Mouse (Mus musculus) left cerebral cortex, adult 11 months (tissue): ENCODE measurements at regions not wholly inside any gene's neighbourhood (a gene's known extent, or its start where the extent isn't known, plus 50 kb on each side); places are given as distances from the start of the nearest gene placed in this dataset.

Experiments used
- DNase-seq: peaks from one replicate; pipeline ENCODE4 v3.0.0; 2022; ENCODE audit warnings: low spot score

- no peak for DNase-seq
These were observed 272.2 kb downstream of the Sec61b start for GRCm38 (mm10) chr4:47746498-47747190.

DNA sequence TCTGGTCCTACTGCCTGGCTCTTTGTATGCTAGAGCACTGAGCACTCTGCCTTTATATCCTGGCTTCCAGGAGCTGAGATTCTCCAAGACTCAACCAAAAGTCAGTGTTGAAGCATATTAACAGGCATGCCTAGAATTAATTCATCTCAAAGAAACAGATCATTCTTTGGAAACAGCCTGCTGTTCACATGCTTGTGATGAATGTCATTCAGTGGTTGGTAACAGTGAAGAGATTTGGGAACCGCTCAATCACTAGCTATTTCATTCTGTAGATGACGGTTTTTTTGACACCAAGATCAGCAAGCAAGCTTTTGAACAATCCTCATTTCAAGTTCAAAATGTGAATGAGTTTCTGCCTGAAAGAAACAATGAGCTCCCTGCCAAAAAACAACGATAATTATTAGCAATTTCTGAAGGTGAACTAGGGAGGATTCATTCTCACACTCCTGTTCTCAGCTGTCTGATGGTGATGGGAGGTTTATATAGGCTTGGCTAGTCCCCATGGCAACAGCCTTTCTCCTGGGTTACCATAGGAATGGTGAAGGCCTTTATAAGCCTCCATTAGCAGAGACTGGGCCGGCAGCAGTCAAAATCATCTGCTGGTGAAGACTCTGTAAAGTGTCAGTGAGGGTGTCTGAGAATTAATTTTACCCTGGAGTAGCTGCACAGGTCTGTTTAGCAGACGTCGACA is 272.6 kb upstream of the Nr4a3 start:
- DNase-seq: no peak

- no peak for DNase-seq
These were observed 270.3 kb upstream of the Nr4a3 start for GRCm38 (mm10) chr4:47774664-47775063.

- DNase-seq: no peak
These were observed 263.9 kb upstream of the Nr4a3 start for GRCm38 (mm10) chr4:47781039-47781438.

GRCm38 (mm10) chr4:47796977-47797376 is 248.0 kb upstream of the Nr4a3 start:
- no peak for DNase-seq

DNA sequence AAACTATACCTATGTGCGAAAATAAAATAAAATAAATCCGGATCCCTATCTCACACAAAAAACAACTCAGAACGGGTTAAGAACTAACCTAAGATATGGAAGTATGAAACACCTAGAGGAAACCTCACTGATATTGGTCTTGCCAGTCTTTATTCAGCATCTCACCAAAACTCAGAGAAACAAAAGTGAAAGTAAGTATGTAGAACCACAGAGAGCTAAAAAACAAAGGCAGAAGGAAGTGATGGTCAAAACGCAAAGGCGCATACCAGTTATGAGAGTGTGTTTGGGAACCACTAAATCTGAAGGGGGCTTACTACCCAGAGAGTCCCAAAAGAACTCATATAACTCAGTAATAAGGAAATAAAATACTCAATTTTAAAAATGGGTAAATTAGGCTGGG is 245.8 kb upstream of the Nr4a3 start:
- DNase-seq: no peak

DNA sequence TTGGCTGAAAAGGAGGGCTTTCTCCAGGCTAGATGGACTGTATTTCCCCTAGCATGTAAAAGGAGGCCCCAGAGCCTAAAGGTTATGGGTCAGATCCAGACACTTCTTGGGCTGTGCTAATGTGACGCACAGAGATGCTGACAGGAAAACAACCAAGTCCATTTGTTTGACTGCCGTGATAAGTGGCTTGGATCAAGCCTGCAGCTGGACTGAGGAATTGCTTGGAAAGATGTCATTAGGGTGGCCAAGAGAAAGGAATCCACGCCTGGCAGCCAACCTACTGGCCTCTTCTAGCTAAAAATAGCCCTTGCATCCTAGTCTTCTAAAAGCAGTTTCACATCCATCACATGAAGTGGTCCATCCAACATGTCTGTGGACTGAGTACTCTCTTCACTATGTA is 241.8 kb upstream of the Nr4a3 start:
- no peak for DNase-seq

DNA sequence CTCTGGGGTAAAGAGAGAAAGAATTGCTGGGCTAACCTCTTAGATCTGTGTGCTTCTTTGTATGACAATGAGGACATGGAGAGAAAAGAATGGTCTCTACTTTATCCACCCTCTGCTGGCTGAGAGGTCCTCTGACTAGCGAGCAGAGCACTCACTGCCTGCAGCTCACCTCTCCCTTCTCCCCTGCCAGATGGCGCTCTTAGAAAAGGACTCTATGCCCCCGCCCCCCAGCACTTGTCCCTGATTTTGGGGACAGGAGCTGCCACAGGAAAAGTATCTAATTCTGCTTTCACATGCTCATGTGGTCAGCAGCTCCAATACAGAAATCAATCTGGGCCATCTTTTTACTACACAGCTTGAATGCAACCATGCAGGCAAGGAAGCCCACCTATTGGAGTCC is 237.1 kb upstream of the Nr4a3 start:
- DNase-seq: no peak

DNA sequence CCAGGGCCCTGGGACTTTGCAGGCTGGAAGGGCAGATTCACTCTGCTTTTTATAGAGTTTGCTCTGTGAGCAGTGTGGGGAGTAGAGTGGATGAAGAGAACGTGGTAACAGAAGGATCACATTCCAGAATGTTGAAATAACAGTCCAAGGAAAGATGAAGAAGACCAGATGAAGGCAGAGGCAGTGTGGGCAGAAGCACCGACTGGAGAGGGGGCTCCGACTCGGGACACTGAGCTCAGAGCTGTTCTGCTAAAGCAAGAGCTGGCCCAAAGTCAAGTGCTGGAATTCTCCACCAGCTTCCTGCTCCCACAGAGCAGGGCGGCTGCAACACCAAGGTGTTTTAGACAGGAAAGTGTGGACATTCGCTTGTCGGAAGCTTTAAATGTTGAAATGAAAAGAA is 230.9 kb upstream of the Nr4a3 start:
- DNase-seq: no peak

- DNase-seq: peak; percentile 30
These were observed 226.4 kb upstream of the Nr4a3 start for GRCm38 (mm10) chr4:47818371-47819159.

DNA sequence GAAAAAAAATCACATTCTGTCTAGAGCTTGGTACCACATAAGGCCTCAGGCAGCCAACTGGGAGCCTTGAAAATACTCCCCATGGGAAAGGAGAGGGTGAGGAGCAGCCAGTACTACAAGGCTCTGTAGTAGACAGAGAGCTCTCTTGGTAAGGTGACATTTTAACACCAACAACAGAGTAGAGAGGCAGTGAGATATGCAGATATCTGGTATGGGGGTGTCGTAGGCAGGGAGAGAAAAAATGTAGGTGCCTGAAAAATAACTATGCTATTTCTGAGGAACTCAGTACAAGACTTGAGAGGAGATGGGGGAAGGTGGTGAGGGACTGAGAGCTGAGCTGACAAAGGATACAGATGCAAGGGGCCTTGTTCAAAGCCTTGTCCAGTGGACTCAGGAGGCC is 224.4 kb upstream of the Nr4a3 start:
- peak; percentile 28 for DNase-seq

- no peak for DNase-seq
These were observed 221.7 kb upstream of the Nr4a3 start for GRCm38 (mm10) chr4:47823299-47823698.

GRCm38 (mm10) chr4:47824083-47824482 is 220.9 kb upstream of the Nr4a3 start:
- DNase-seq: no peak

DNA sequence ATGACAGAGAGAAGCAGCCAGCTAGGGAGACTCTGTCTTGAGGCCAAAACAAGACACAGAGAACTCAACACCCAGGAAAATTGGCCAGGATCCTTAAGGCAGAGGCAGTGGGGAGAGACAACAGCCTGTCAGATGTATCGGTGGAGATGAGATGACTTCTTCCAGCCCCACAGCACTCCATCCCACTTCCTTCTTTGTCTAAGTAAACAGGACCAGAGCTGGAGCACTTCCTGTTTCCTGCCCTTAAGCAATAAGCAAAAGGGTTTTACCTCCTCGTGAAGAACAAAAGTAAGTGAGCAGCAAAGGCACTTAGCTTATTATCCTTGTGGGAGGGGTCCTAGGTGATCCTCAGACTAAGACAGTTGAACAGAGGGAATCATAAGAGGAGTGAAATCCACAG is 212.0 kb upstream of the Nr4a3 start:
- no peak for DNase-seq

GRCm38 (mm10) chr4:47838411-47838810 is 206.5 kb upstream of the Nr4a3 start:
- DNase-seq: no peak

DNA sequence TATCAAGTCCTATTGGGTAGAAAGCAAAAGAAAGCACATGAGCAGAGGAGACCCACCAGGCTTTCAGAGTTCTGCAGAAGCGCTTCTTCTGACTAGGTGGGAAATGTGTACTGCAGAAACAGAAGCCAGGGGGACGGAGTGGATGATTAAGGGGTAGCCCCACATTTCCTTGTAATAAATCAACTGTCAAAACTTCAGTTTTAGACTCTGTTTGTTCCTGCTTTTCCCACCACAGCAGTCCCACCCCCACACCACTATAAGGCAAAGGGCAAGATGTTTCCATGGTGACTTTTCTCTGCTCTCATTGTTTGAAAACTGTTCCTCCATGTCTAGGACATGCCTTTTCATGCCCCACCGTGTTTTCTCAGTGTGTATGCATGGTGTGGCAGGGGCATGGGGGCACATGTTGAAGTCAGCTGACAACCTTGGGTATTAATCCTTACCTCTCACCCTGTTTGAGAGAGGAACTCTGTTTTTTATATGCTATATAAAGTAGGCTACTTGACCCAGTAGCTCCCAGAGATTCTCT is 202.8 kb upstream of the Nr4a3 start:
- DNase-seq: no peak

DNA sequence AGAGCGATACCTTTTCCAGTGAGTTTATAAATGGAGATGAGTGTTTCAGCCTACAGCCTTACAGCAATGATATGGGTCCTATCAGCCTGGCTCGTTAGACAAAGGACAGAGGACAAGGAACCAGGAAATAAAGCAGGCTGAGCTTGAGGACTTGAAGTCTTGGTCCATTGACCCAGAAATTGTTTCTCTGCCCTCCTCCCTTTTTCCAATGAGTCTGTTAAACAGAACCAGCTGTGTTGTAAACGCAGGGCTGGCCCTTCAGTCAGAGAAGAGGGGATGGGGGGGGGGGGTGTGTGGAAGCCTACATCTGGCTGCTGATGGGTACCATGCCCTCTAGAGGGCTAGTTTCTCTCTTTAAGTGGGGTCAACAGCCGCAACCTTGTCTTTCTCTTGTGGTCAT is 199.7 kb upstream of the Nr4a3 start:
- no peak for DNase-seq

DNA sequence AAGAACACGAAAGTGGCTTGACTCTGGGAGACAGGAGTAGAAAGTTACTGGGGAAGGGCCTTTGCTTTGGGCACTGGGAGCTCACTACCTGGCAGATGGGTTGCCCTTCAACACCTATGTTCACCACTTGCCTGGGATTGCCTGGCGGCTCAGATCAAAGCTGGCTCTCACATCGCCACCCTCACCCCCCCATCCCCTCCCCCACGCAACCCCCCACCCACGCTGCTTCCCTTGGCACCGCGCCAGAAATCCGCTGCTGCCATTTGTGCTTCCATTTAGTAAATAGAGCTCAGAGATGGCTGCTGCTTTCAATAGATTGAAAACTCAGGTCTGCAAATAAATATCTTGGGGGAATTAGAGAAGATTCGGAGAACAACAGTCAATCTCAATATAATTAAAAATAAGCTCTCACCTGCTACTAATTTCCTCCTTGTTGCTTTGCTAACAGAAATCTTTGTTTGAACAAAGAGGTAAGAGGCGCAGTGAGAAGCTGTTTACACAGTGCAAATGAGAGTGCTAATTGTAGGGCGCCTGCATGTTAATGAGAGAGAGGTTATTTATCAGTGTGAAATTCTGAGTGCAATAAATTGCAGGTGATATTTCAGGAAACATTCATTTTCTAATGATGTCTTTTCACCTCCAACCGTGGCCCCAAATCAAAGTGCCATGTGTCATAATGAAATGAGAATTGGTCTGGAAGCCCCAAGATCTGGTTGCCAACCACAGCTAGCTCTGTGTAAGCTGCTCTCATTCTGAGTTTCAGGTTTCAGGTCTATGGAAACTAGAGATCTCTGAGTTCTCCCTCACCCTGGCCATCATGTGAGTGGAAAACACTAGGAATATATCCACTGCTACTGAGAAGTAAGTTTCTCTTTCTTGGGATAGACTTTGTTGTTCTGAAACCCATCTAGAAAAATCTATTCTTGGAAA is 198.3 kb upstream of the Nr4a3 start:
- no peak for DNase-seq

GRCm38 (mm10) chr4:47861151-47861550 is 183.8 kb upstream of the Nr4a3 start:
- no peak for DNase-seq

- no peak for DNase-seq
These were observed 174.8 kb upstream of the Nr4a3 start for GRCm38 (mm10) chr4:47870010-47870637.

GRCm38 (mm10) chr4:47870638-47871019 is 174.3 kb upstream of the Nr4a3 start:
- DNase-seq: no peak
